Mouse (Mus musculus) left cerebral cortex, adult 2 months (tissue): Measurements from ENCODE around the gene Cenph. TPM values are rescaled to one million over a fixed set of nuclear protein-coding genes. Genes with fewer than 3 reads are reported as not detected.
"Not testable (repeated sequence)": the region's sequence is repeated elsewhere in the genome, so short reads cannot be mapped to it uniquely, and the experiment has no call there.

Experiments
- DNase-seq, 2 experiments: peaks; one replicate each; pipeline ENCODE4 v3.0.0; 2021 to 2022; ENCODE audit warnings: low spot score in 2 of 2, mixed read lengths in 1 of 2; ENCODE audit errors: extremely low spot score in 1 of 2
- H3K27ac ChIP-seq: fragments of 200-600 bp; 2 replicates; pipeline ENCODE4 v1.8.1; 2022
- H3K4me3 ChIP-seq: fragments of 200-600 bp; 2 replicates; pipeline ENCODE4 v1.8.1; 2022
- CTCF ChIP-seq: fragments of 200-600 bp; IDR thresholded peaks from 2 replicates; pipeline ENCODE4 v1.8.1; 2022; ENCODE audit warnings: antibody characterized with exemption, mild to moderate bottlenecking, moderate library complexity
- intact Hi-C: fragments of 180-260 bp; cut with DNase I; formaldehyde crosslinking; loops from one replicate; pipeline ENCODE4 v1.15.1; 2025
- long read RNA-seq, 2 experiments: library from polyadenylated mRNA; stranded (forward); transcript quantifications; one replicate each; pipeline ENCODE4 v2.0.0; 2021; ENCODE audit warnings: borderline mapping rate in 2 of 2
- total RNA-seq, 2 experiments: library from RNA; stranded (reverse); gene quantifications; 2 replicates each; pipeline ENCODE4 v1.2.3; 2021

Gene Cenph
- 1 to 10 TPM in 1 of 2 experiments, under 1 TPM in 1; 0.75 to 1.1 TPM for total RNA-seq
- long read RNA-seq, experiment 1, partial matches to known transcripts, result 2 of 2 reads
- long read RNA-seq, experiment 1, other reads (novel, unspliced or antisense), result 0 of 2 reads
- long read RNA-seq, experiment 2, partial matches to known transcripts, result 0 of 1 reads
- long read RNA-seq, experiment 2, other reads (novel, unspliced or antisense), result 1 of 1 reads

- intact Hi-C loops, result no loop called here
- no peak for TF ChIP-seq CTCF
- peak within 1 kb of the TSS; percentile 16; the same call in 1 of the 2 replicates for H3K27ac ChIP-seq
Observed at GRCm38 (mm10) chr13:100775252-100776055, at the start of gene Cenph. Cenph (minus strand) TSS chr13:100775899.

GRCm38 (mm10) chr13:100824916-100825315 is 49.2 kb upstream of the Cenph start:
- intact Hi-C loops, result no loop called here
- H3K27ac ChIP-seq, result no peak overlapping the region
- no peak for DNase-seq
- TF ChIP-seq CTCF, result no peak
- H3K4me3 ChIP-seq, result no peak overlapping the region

More at GRCm38 (mm10) chr13:100775252-100776055, at the start of gene Cenph:
- peak within 1 kb of the TSS; percentile 49 for H3K4me3 ChIP-seq
- DNase-seq, result peak; percentile 73 to 80

GRCm38 (mm10) chr13:100824306-100824705 is 48.6 kb upstream of the Cenph start:
- Histone ChIP-seq H3K27ac (no peak overlapping the region), H3K4me3 (no peak overlapping the region)
- no peak for TF ChIP-seq CTCF
- intact Hi-C loops, result no loop called here
- DNase-seq, result no peak

GRCm38 (mm10) chr13:100823863-100824262 is 48.2 kb upstream of the Cenph start:
- Histone ChIP-seq H3K27ac (no peak overlapping the region), H3K4me3 (no peak overlapping the region)
- no peak for DNase-seq
- TF ChIP-seq CTCF, result no peak
- intact Hi-C loops, result no loop called here

- DNase-seq, result no peak
Observed at GRCm38 (mm10) chr13:100814451-100814850, 38.8 kb upstream of the Cenph start.

GRCm38 (mm10) chr13:100805776-100806175 is 30.1 kb upstream of the Cenph start:
- Histone ChIP-seq H3K4me3 (no peak overlapping the region), H3K27ac (no peak overlapping the region)
- TF ChIP-seq CTCF, result no peak
- no peak for DNase-seq
- intact Hi-C loops, result no loop called here

More at GRCm38 (mm10) chr13:100814451-100814850, 38.8 kb upstream of the Cenph start:
- TF ChIP-seq CTCF, result no peak
- intact Hi-C loops, result loop anchor here (5.0 to 10.0 kb wide), 2 partner anchors 190 to 337 kb away; no protein-coding TSS in a partner anchor
- Histone ChIP-seq H3K4me3 (no peak overlapping the region), H3K27ac (no peak overlapping the region)

- H3K4me3 ChIP-seq, result no peak overlapping the region
- no peak overlapping the region for H3K27ac ChIP-seq
- intact Hi-C loops, result no loop called here
- DNase-seq, result no peak
- no peak for TF ChIP-seq CTCF
Observed at GRCm38 (mm10) chr13:100797171-100797570, 21.5 kb upstream of the Cenph start.

- H3K27ac ChIP-seq, result no peak overlapping the region
- no peak overlapping the region for H3K4me3 ChIP-seq
- no peak for DNase-seq
- intact Hi-C loops, result loop anchor here (5.0 kb wide), 1 partner anchor 47 kb away; the partner anchor contains the start of gene Mrps36
- TF ChIP-seq CTCF, result no peak
Observed at GRCm38 (mm10) chr13:100789083-100789482, 13.4 kb upstream of the Cenph start.

GRCm38 (mm10) chr13:100788057-100788456 is 12.4 kb upstream of the Cenph start:
- H3K4me3 ChIP-seq, DNase-seq, H3K27ac ChIP-seq: not testable (repeated sequence)
- intact Hi-C loops, result loop anchor here (5.0 kb wide), 1 partner anchor 46 kb away; the partner anchor contains the start of gene Mrps36

GRCm38 (mm10) chr13:100787316-100788010 is 11.8 kb upstream of the Cenph start:
- TF ChIP-seq CTCF, result no peak
- no peak overlapping the region for H3K27ac ChIP-seq
- no peak for DNase-seq
- H3K4me3 ChIP-seq, result no peak overlapping the region
- intact Hi-C loops, result loop anchor here (5.0 kb wide), 1 partner anchor 45 kb away; the partner anchor contains the start of gene Mrps36

GRCm38 (mm10) chr13:100786414-100786867 is 10.7 kb upstream of the Cenph start, which contains the start of gene Ccnb1:
Ccnb1 (minus strand) TSS chr13:100786570.
- peak; percentile 81 to 85 for DNase-seq
- peak; percentile 15; the same call in 1 of the 2 replicates for TF ChIP-seq CTCF
- Histone ChIP-seq H3K27ac (no peak within 1 kb of the TSS), H3K4me3 (peak within 1 kb of the TSS; percentile 68)
- intact Hi-C loops, result loop anchor here (5.0 kb wide), 1 partner anchor 44 kb away; the partner anchor contains the start of gene Mrps36
